Mouse (Mus musculus) hindbrain, embryonic 12.5 days (tissue): ENCODE measurements at regions not wholly inside any gene's neighbourhood (a gene's known extent, or its start where the extent isn't known, plus 50 kb on each side); places are given as distances from the start of the nearest gene placed in this dataset.

Experiments
- ATAC-seq: fragments of 200-750 bp; cut with Nextera tagmentation; 2 replicates; pipeline ENCODE4 v1.8.0; 2017; ENCODE audit warnings: moderate TSS enrichment; ENCODE audit not compliant: low FRiP score
- H3K27ac ChIP-seq: fragments of 300-500 bp; sonication (generic); 2 replicates; pipeline ENCODE4 v1.5.1; 2016; ENCODE audit warnings: mild to moderate bottlenecking
- H3K27me3 ChIP-seq: fragments of 300-500 bp; sonication (generic); 2 replicates; pipeline ENCODE4 v1.6.1; 2016; ENCODE audit warnings: mild to moderate bottlenecking
- H3K36me3 ChIP-seq: fragments of 300-500 bp; sonication (generic); 2 replicates; pipeline ENCODE4 v1.6.1; 2016; ENCODE audit warnings: mild to moderate bottlenecking
- H3K4me1 ChIP-seq: fragments of 300-500 bp; sonication (generic); 2 replicates; pipeline ENCODE4 v1.6.1; 2016
- H3K4me2 ChIP-seq: fragments of 300-500 bp; sonication (generic); replicated peaks from 2 replicates; pipeline ENCODE4 v1.6.1; 2016; ENCODE audit warnings: mild to moderate bottlenecking
- H3K4me3 ChIP-seq: fragments of 300-500 bp; sonication (generic); 2 replicates; pipeline ENCODE4 v1.5.1; 2016; ENCODE audit warnings: mild to moderate bottlenecking
- H3K9ac ChIP-seq: fragments of 300-500 bp; sonication (generic); 2 replicates; pipeline ENCODE4 v1.6.1; 2016; ENCODE audit warnings: mild to moderate bottlenecking, moderate library complexity
- H3K9me3 ChIP-seq: fragments of 300-500 bp; sonication (generic); replicated peaks from 2 replicates; pipeline ENCODE4 v1.6.1; 2016; ENCODE audit warnings: mild to moderate bottlenecking
- WGBS: fragments of 180-500 bp; shearing (Covaris S2); methylation state at CpG from one replicate; pipeline ENCODE4 v1.1.7; 2016; 5-methylcytosine and 5-hydroxymethylcytosine counted together

DNA sequence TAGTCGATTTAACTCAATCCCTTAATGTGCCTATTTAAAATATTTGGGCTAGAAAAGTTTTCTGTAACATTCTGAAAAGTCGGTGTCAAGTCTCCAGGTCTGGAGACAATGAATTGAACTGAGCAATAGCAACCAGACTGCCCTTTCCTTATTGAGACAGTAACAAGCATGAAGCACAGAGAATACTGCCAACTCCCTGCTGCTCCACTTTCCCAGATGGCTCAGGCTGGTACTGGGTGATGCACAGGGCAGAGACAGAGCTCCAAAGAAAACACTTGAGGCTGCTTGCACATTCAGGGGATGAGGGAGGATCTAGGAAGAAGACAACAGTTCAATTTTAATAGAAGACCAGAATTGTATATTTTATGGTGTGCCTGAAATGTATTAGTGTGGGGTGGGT, 87.7 kb upstream of the Sorcs1 start:
- WGBS: 37% methylated on average over 2 of the region's 2 CpGs
- H3K9me3 ChIP-seq: no peaks in the 10 kb centered on the region
- no peak overlapping the region for H3K4me2 ChIP-seq
- H3K36me3 ChIP-seq: no peaks in the 10 kb centered on the region
- H3K4me3 ChIP-seq: no peak overlapping the region
- H3K9ac ChIP-seq: no peak overlapping the region
- no peaks in the 10 kb centered on the region for H3K27me3 ChIP-seq
- no peak overlapping the region for H3K27ac ChIP-seq
- no peaks in the 10 kb centered on the region for H3K4me1 ChIP-seq
- ATAC-seq: peak; percentile 81
